Mouse (Mus musculus) heart, embryonic 11.5 days (tissue): ENCODE measurements around the gene Gfod1. TPM values are rescaled to one million over a fixed set of nuclear protein-coding genes. Genes with fewer than 3 reads are reported as not detected.
A peak's percentile ranks its signal among the peaks of the same experiment; 100 is the strongest.

Experiments
- ATAC-seq: fragments of 200-750 bp; cut with Nextera tagmentation; replicated peaks from 2 replicates; pipeline ENCODE4 v1.8.0; 2017; ENCODE audit warnings: moderate library complexity; ENCODE audit not compliant: insufficient number of reproducible peaks, low FRiP score, low TSS enrichment
- H3K27ac ChIP-seq: fragments of 300-500 bp; sonication (generic); 2 replicates; pipeline ENCODE4 v1.5.1; 2014; ENCODE audit warnings: mild to moderate bottlenecking, low read depth, low read length
- H3K27me3 ChIP-seq: fragments of 300-500 bp; sonication (generic); 2 replicates; pipeline ENCODE4 v1.6.1; 2014; ENCODE audit warnings: mild to moderate bottlenecking, low read length, mixed read lengths; ENCODE audit not compliant: control insufficient read depth, insufficient read depth
- H3K36me3 ChIP-seq: fragments of 300-500 bp; sonication (generic); 2 replicates; pipeline ENCODE4 v1.6.1; 2014; ENCODE audit warnings: mild to moderate bottlenecking, low read length, moderate library complexity, mixed read lengths; ENCODE audit not compliant: control insufficient read depth, insufficient read depth
- H3K4me1 ChIP-seq: fragments of 300-500 bp; sonication (generic); 2 replicates; pipeline ENCODE4 v1.6.1; 2014; ENCODE audit warnings: low read length; ENCODE audit not compliant: control insufficient read depth, insufficient read depth
- H3K4me2 ChIP-seq: fragments of 300-500 bp; sonication (generic); 2 replicates; pipeline ENCODE4 v1.6.1; 2014; ENCODE audit warnings: mild to moderate bottlenecking, moderate library complexity
- H3K4me3 ChIP-seq: fragments of 300-500 bp; sonication (generic); 2 replicates; pipeline ENCODE4 v1.5.1; 2014; ENCODE audit warnings: low read depth, low read length
- H3K9ac ChIP-seq: fragments of 300-500 bp; sonication (generic); 2 replicates; pipeline ENCODE4 v1.6.1; 2014; ENCODE audit warnings: mild to moderate bottlenecking, low read depth, low read length, moderate library complexity
- H3K9me3 ChIP-seq: fragments of 300-500 bp; sonication (generic); replicated peaks from 2 replicates; pipeline ENCODE4 v1.6.1; 2016; ENCODE audit warnings: low read length; ENCODE audit not compliant: control insufficient read depth
- WGBS: fragments of 180-500 bp; shearing (Covaris S2); extraction: QIAGEN DNeasy Blood & Tissue Kit; methylation state at CpG from one replicate; pipeline ENCODE4 v1.1.7; 2014; ENCODE audit not compliant: insufficient replicate concordance; 5-methylcytosine and 5-hydroxymethylcytosine counted together
- polyA plus RNA-seq: library from polyadenylated mRNA; unstranded; fragments of >200 nt; fragmentation: Nextera tagmentation; extraction: Ambion mirVana; gene quantifications from 2 replicates; pipeline ENCODE4 v1.2.1, GENCODE M21; 2014

The Gfod1 gene
- polyA plus RNA-seq, result 1.4 and 1.5 TPM in 2 replicates

- H3K27ac ChIP-seq, result peak within 1 kb of the TSS; percentile 55
- H3K9ac ChIP-seq, result peak within 1 kb of the TSS; percentile 74
- peaks cover 27% of the 10 kb centered on the region for H3K4me1 ChIP-seq
- under 1% methylated on average over 53 of the region's 53 CpGs for WGBS
- peak; percentile 93 for ATAC-seq
- no peaks in the 10 kb centered on the region for H3K9me3 ChIP-seq
- 0 out of 2 replicates have a peak, but pooled peaks cover 7% of the 10 kb centered on the region for H3K27me3 ChIP-seq
- H3K36me3 ChIP-seq, result no peaks in the 10 kb centered on the region
- H3K4me3 ChIP-seq, result peak within 1 kb of the TSS; percentile 73
- H3K4me2 ChIP-seq, result peak within 1 kb of the TSS; percentile 81
These were observed at the start of gene Gfod1 for GRCm38 (mm10) chr13:43304018-43304431. Gene Gfod1 (minus strand): TSS chr13:43304172.

- ATAC-seq, result no peak
- 77% methylated on average over 4 of the region's 4 CpGs for WGBS
- Histone ChIP-seq H3K9me3 (no peaks in the 10 kb centered on the region), H3K4me2 (no peak overlapping the region), H3K36me3 (no peaks in the 10 kb centered on the region), H3K4me1 (peaks cover 5% of the 10 kb centered on the region; the same call in 1 of the 2 replicates), H3K4me3 (no peak overlapping the region), H3K27me3 (no peaks in the 10 kb centered on the region), H3K9ac (no peak overlapping the region), H3K27ac (no peak overlapping the region)
These were observed 49.4 kb upstream of the Gfod1 start for GRCm38 (mm10) chr13:43353356-43353755.

- Histone ChIP-seq H3K9me3 (no peaks in the 10 kb centered on the region), H3K4me1 (peaks cover 5% of the 10 kb centered on the region; the same call in 1 of the 2 replicates), H3K9ac (no peak overlapping the region), H3K4me3 (no peak overlapping the region), H3K27me3 (no peaks in the 10 kb centered on the region), H3K27ac (no peak overlapping the region), H3K4me2 (no peak overlapping the region), H3K36me3 (no peaks in the 10 kb centered on the region)
- 56% methylated on average over 9 of the region's 9 CpGs for WGBS
- no peak for ATAC-seq
These were observed 46.7 kb upstream of the Gfod1 start for GRCm38 (mm10) chr13:43350489-43351169.

- Histone ChIP-seq H3K9ac (no peak overlapping the region), H3K4me3 (no peak overlapping the region), H3K27ac (no peak overlapping the region), H3K4me2 (no peak overlapping the region), H3K36me3 (no peaks in the 10 kb centered on the region), H3K9me3 (no peaks in the 10 kb centered on the region), H3K4me1 (no peaks in the 10 kb centered on the region), H3K27me3 (no peaks in the 10 kb centered on the region)
- WGBS, result 79% methylated on average over 8 of the region's 8 CpGs
- ATAC-seq, result no peak
These were observed 45.4 kb upstream of the Gfod1 start for GRCm38 (mm10) chr13:43349376-43349775.

GRCm38 (mm10) chr13:43346825-43347224, 42.9 kb upstream of the Gfod1 start:
- no peak overlapping the region for H3K4me2 ChIP-seq
- H3K36me3 ChIP-seq, result no peaks in the 10 kb centered on the region
- H3K27ac ChIP-seq, result no peak overlapping the region
- H3K4me1 ChIP-seq, result no peaks in the 10 kb centered on the region
- no peak for ATAC-seq
- H3K4me3 ChIP-seq, result no peak overlapping the region
- no peak overlapping the region for H3K9ac ChIP-seq
- no peaks in the 10 kb centered on the region for H3K27me3 ChIP-seq
- H3K9me3 ChIP-seq, result no peaks in the 10 kb centered on the region

- Histone ChIP-seq H3K9ac (no peak overlapping the region), H3K27ac (no peak overlapping the region), H3K9me3 (no peaks in the 10 kb centered on the region), H3K4me2 (no peak overlapping the region), H3K4me3 (no peak overlapping the region), H3K4me1 (no peaks in the 10 kb centered on the region), H3K36me3 (no peaks in the 10 kb centered on the region), H3K27me3 (no peaks in the 10 kb centered on the region)
- 75% methylated on average over 4 of the region's 4 CpGs for WGBS
- no peak for ATAC-seq
These were observed 34.7 kb upstream of the Gfod1 start for GRCm38 (mm10) chr13:43338632-43339031.

GRCm38 (mm10) chr13:43338001-43338400, 34.0 kb upstream of the Gfod1 start:
- Histone ChIP-seq H3K36me3 (no peaks in the 10 kb centered on the region), H3K4me2 (no peak overlapping the region), H3K9ac (no peak overlapping the region), H3K27ac (no peak overlapping the region), H3K9me3 (no peaks in the 10 kb centered on the region), H3K4me1 (no peaks in the 10 kb centered on the region), H3K27me3 (no peaks in the 10 kb centered on the region), H3K4me3 (no peak overlapping the region)
- WGBS, result 79% methylated on average over 8 of the region's 8 CpGs
- ATAC-seq, result no peak

- Histone ChIP-seq H3K9me3 (no peaks in the 10 kb centered on the region), H3K4me3 (no peak overlapping the region), H3K9ac (no peak overlapping the region), H3K4me2 (no peak overlapping the region), H3K36me3 (no peaks in the 10 kb centered on the region), H3K4me1 (no peaks in the 10 kb centered on the region), H3K27me3 (no peaks in the 10 kb centered on the region), H3K27ac (0 out of 2 replicates have a peak overlapping the region, but pooled peaks have one; percentile 29)
- ATAC-seq, result no peak
- 70% methylated on average over 12 of the region's 12 CpGs for WGBS
These were observed 32.7 kb upstream of the Gfod1 start for GRCm38 (mm10) chr13:43336425-43337221.
